Mouse (Mus musculus): ENCODE measurements around the gene Rbm12. TPM values are rescaled to one million over a fixed set of nuclear protein-coding genes. Genes with fewer than 3 reads are reported as not detected.
"Not testable (repeated sequence)": the region's sequence is repeated elsewhere in the genome, so short reads cannot be mapped to it uniquely, and the experiment has no call there.

The Rbm12 gene
- polyA plus RNA-seq, 1 experiment from 2014 or later = 52.6 TPM

DNA sequence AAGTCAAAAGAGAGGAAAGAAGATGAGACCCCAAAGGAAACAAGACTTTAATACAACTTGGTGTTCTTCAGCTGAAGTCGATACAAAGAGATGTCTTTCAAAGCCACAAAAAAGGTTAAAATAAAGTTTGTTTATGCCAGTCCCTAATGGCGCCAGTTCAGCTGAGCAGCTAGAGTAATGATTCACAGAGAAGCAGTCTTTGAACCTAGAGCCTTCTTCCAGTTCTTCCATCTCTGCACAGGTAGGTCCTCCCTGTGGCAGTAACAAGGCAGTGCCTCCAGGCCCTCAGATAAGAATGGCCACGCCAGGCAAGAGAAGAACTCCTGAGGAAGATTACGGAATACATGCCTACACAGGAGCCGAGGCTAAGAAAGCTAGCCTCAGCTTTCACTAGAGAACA is 12.0 kb upstream of the Rbm12 start:
- Histone ChIP-seq H3K36me3 (replicated peaks) (peaks cover 46% of the 10 kb centered on the region), H3K27me3 (replicated peaks; ENCODE audit: low read depth, poor library complexity, severe bottlenecking) (no peaks in the 10 kb centered on the region)
- 89% methylated on average over 5 of the region's 5 CpGs for WGBS

DNA sequence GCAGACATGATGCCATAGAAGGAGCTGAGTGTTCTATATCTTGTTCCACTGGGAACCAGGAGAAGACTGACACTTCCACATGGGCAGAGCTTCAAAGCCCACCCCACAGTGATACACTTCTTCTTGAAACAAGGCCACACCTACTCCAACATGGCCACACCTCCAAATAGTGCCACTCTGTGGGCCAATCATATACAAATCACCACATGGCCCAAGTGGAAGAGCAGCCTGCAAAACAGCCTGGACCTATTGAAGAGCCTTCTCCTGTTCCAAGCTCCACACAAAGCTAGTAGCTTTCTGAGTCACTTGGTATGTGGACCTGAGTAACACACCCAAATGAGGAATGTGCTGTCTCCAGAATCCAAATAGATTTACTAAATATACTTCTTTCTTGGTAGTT is 7.8 kb upstream of the Rbm12 start:
- Histone ChIP-seq H3K36me3 (replicated peaks) (peaks cover 13% of the 10 kb centered on the region), H3K27me3 (replicated peaks; ENCODE audit: low read depth, poor library complexity, severe bottlenecking) (no peaks in the 10 kb centered on the region), H3K27ac (replicated peaks) (no peak overlapping the region), H3K9me3 (0 out of 2 replicates have a peak, but pooled peaks cover 4% of the 10 kb centered on the region), H3K4me1 (no peaks in the 10 kb centered on the region), H3K4me3 (no peak overlapping the region)
- no peak for DNase-seq (ENCODE audit: low spot score)

More for the DNA sequence above, 12.0 kb upstream of the Rbm12 start:
- Histone ChIP-seq H3K27ac (replicated peaks) (no peak overlapping the region), H3K4me1 (no peaks in the 10 kb centered on the region), H3K9me3 (0 out of 2 replicates have a peak, but pooled peaks cover 4% of the 10 kb centered on the region), H3K4me3 (no peak overlapping the region)
- DNase-seq (ENCODE audit: low spot score) = no peak

DNA sequence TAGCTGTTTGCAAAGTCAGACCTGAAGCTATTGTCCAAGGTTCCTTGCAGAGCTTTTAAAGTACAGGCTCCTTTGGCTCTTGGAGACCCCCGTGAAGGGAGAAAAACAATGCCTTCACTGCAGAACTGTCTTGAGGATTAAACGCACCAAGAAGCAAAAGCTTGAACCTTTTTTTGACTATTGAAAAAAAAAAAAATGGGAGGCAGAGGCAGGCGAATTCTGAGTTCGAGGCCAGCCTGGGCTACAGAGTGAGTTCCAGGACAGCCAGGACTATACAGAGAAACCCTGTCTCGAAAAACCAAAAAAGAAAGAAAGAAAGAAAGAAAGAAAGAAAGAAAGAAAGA is 274 bp upstream of the Rbm12 start:
- peak overlapping the region; percentile 93 for H3K4me3 ChIP-seq
- peaks cover 25% of the 10 kb centered on the region for H3K36me3 ChIP-seq (replicated peaks)
- peak overlapping the region; percentile 96 for H3K27ac ChIP-seq (replicated peaks)
- 27% methylated on average over 5 of the region's 5 CpGs for WGBS
- DNase-seq (ENCODE audit: low spot score); H3K27me3 ChIP-seq (replicated peaks; ENCODE audit: low read depth, poor library complexity, severe bottlenecking); H3K9me3 ChIP-seq: not testable (repeated sequence)
- peaks cover 12% of the 10 kb centered on the region for H3K4me1 ChIP-seq

DNA sequence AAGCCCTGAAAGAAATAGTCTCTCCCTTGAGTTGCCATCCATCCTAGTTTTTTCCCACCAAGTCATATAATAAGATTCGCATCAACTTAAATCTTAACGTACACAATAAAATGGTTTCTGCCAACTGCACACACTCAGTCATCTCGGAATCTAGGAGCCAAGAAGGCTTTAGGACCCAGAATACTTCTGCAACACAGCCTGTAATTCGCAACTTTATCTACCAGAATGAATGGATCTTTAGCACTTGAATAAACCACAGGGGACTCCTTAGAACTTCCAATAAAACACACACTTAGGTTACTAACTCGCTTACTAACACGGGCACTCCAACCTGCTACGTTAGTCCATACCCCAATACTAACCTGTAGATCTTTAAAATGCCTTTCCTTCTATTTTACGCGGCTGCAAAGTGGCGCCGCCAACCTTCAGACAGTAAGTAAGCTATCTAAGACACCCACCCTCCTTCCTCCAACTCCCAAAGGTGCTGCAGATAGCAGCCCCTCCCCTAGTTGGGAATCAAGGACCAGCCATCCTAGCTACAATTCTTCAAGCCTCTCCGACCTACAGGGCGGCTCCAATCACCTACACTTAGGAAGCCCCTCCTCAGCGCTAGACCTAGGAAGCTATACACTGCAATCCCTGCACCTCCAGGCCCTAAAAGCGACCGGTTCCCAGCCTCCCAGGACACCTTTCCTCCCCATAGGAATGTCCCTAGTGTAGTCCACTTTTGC is 986 bp downstream of the Rbm12 start:
- Histone ChIP-seq H3K36me3 (replicated peaks) (peaks cover 36% of the 10 kb centered on the region), H3K27ac (replicated peaks) (peak overlapping the region; percentile 96), H3K4me3 (peak overlapping the region; percentile 93), H3K27me3 (replicated peaks; ENCODE audit: low read depth, poor library complexity, severe bottlenecking) (no peaks in the 10 kb centered on the region), H3K9me3 (no peaks in the 10 kb centered on the region), H3K4me1 (peaks cover 20% of the 10 kb centered on the region)
- 2% methylated on average over 16 of the region's 16 CpGs for WGBS
- DNase-seq (ENCODE audit: low spot score) = peak; percentile 58

DNA sequence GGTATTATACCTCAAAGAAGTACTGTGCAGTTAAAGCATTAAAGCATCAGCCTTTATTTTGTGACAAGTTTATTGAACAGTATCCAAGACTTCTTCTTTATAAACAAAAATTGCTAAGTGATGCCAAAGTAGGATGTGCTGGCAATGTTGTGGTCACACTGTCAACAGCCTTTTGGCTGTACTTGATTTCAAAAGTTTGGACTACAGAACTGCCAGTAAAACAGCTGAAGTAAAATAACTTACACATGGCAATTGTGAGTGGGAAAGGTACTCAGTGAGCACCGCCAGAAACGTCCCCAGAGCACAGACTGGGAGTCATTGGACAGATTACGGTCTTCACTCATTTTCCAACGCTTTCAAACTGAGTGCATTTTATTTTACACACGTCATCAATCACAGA is 19.9 kb downstream of the Rbm12 start:
- DNase-seq (ENCODE audit: low spot score) = no peak
- Histone ChIP-seq H3K4me1 (0 out of 2 replicates have a peak, but pooled peaks cover 3% of the 10 kb centered on the region), H3K27ac (replicated peaks) (no peak overlapping the region), H3K27me3 (replicated peaks; ENCODE audit: low read depth, poor library complexity, severe bottlenecking) (no peaks in the 10 kb centered on the region), H3K9me3 (no peaks in the 10 kb centered on the region), H3K36me3 (replicated peaks) (peaks cover 71% of the 10 kb centered on the region), H3K4me3 (no peak overlapping the region)
- 86% methylated on average over 5 of the region's 5 CpGs for WGBS

DNA sequence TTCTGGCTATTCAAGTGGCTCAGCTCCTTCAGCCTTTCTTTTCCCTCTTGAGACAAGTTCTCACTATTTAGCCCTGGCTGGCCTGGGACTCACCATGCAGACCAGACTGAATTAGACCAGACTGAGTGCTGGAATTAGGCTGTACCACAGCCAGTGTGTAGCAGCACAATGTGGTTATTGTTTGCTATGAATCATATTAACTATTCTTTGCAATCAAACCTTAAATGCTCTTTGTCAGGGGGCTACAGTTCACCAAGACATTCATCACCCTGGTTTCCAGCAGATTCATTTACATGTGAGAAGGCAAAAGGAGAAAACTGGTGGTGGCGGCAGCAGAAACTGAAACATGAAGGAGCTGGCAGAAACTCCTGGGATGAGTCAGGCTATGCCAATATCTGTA is 22.0 kb downstream of the Rbm12 start:
- 0 out of 2 replicates have a peak, but pooled peaks cover 3% of the 10 kb centered on the region for H3K4me1 ChIP-seq
- H3K9me3 ChIP-seq = no peaks in the 10 kb centered on the region
- H3K4me3 ChIP-seq = no peak overlapping the region
- no peak for DNase-seq (ENCODE audit: low spot score)
- peaks cover 59% of the 10 kb centered on the region for H3K36me3 ChIP-seq (replicated peaks)
- WGBS = 86% methylated on average over 1 of the region's 1 CpGs
- no peak overlapping the region for H3K27ac ChIP-seq (replicated peaks)
- no peaks in the 10 kb centered on the region for H3K27me3 ChIP-seq (replicated peaks; ENCODE audit: low read depth, poor library complexity, severe bottlenecking)

DNA sequence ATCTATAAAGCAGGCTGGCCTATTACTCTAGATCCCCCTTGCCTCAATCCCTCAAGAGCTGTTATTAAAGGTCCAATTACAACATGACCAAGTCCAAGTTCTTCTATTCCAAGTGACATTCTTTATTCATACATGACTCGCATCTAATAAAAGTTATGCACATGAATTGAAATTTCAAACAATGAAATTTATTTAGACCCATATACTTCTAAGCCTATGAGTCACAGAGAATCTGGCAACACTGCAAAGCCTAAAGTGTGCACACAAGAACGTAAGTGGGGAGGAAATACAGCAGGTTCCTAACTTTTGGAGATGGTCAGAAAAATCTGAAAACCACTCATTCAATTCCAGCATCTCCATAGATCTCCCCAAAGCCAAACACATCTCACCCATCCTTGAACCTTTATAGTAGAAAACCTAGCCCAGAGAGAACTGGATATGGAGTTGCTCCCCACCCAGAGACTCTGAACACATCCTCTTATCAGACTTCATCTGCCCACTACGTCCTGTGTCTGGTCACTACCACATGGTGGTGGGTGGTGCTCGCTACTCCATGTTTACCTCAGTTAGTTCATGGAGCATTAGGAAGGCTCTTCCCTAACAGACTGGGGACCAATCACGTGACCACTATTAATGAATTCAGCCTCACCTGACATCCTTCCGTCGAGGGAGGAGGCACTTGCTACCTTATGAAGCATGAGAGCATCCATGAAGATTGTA is 24.2 kb downstream of the Rbm12 start:
- no peaks in the 10 kb centered on the region for H3K9me3 ChIP-seq
- peaks cover 55% of the 10 kb centered on the region for H3K36me3 ChIP-seq (replicated peaks)
- WGBS = 89% methylated on average over 7 of the region's 7 CpGs
- DNase-seq (ENCODE audit: low spot score) = no peak
- H3K27me3 ChIP-seq (replicated peaks; ENCODE audit: low read depth, poor library complexity, severe bottlenecking) = no peaks in the 10 kb centered on the region
- no peak overlapping the region for H3K4me3 ChIP-seq
- H3K4me1 ChIP-seq = 0 out of 2 replicates have a peak, but pooled peaks cover 3% of the 10 kb centered on the region
- H3K27ac ChIP-seq (replicated peaks) = no peak overlapping the region

DNA sequence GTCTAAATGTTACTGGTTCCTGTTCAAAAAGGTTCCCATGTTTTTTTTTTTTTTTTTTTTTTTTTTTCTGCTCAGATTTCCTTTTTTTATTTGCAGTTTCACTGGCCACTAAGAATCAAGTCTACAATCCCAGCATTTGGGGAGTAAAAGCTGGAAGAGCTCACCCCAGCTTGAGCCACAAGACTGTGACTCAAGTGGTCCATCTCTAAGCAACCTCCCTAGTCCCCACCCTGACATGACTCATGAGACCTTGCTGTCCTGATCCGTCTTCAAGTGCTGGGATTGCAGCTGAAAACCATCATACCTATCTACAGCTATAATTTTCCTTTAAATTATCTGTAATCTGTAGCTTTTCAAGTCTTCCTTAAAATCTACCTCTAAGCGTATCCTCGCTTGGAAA is 27.2 kb downstream of the Rbm12 start:
- H3K4me1 ChIP-seq = no peaks in the 10 kb centered on the region
- H3K36me3 ChIP-seq (replicated peaks) = peaks cover 38% of the 10 kb centered on the region
- no peak overlapping the region for H3K27ac ChIP-seq (replicated peaks)
- no peak for DNase-seq (ENCODE audit: low spot score)
- no peak overlapping the region for H3K4me3 ChIP-seq
- H3K27me3 ChIP-seq (replicated peaks; ENCODE audit: low read depth, poor library complexity, severe bottlenecking) = no peaks in the 10 kb centered on the region
- WGBS = 90% methylated on average over 3 of the region's 3 CpGs
- H3K9me3 ChIP-seq = no peaks in the 10 kb centered on the region

DNA sequence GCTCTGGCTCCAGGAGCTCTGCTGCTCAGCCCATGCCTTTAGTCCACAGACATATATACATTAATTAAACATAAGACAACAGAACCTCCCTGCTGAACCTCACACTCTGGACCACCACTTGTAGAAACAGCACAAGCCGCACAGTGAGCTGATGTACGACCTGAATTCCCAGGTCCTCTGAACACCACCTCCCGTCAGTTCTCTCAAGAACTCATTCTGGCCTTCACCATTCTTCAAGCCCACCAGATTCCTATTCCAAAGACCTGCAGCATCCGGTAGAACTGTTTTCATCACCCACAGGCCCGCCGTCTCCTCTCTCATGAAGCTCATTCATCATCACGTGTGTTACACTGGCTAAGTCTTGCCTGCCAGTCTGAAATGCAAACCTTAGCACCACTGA is 31.4 kb downstream of the Rbm12 start:
- H3K9me3 ChIP-seq = no peaks in the 10 kb centered on the region
- no peak for DNase-seq (ENCODE audit: low spot score)
- H3K4me3 ChIP-seq = no peak overlapping the region
- H3K27ac ChIP-seq (replicated peaks) = no peak overlapping the region
- 91% methylated on average over 7 of the region's 7 CpGs for WGBS
- H3K36me3 ChIP-seq (replicated peaks) = peaks cover 47% of the 10 kb centered on the region
- H3K27me3 ChIP-seq (replicated peaks; ENCODE audit: low read depth, poor library complexity, severe bottlenecking) = no peaks in the 10 kb centered on the region
- H3K4me1 ChIP-seq = no peaks in the 10 kb centered on the region

DNA sequence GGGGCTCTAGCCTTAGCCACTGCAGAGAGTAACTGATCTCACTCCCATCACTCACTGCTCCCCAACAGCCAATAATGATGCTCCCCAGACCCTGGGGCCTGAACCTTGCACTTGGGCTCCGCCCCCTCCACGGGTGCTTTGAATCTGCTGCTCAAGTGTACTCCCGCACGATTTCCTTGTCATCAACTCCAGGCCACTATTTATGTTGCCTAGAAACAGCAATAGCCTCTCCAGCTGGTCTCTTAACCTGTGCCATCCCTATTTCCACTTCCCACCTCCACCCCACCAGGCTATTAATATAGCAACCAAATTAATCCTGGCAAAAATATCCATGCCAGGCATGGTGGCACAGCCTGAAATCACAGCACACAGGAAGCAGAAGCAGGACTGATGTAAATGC is 32.1 kb downstream of the Rbm12 start:
- Histone ChIP-seq H3K4me1 (no peaks in the 10 kb centered on the region), H3K36me3 (replicated peaks) (peaks cover 54% of the 10 kb centered on the region), H3K27me3 (replicated peaks; ENCODE audit: low read depth, poor library complexity, severe bottlenecking) (no peaks in the 10 kb centered on the region), H3K4me3 (no peak overlapping the region), H3K27ac (replicated peaks) (no peak overlapping the region), H3K9me3 (no peaks in the 10 kb centered on the region)
- DNase-seq (ENCODE audit: low spot score) = no peak
- WGBS = 70% methylated on average over 4 of the region's 4 CpGs

DNA sequence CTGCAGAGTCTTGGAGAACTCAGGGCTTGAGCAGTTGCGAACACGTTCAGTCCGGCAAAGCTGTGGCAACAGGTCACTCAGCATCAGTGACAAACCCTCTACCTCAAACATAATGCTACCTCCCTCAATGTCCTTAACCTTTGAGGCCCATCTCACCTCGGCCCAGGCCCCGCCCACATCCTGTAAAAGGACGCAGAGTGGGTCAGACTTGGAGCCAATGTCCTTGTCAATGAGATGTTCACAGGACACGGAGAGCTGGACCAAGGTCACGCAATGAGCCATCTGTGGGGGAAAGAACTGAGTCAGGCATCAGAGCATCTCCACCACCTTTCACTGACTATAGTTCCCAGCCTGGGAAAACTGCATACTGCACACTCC is 32.6 kb downstream of the Rbm12 start:
- WGBS = 91% methylated on average over 8 of the region's 8 CpGs
- Histone ChIP-seq H3K27ac (replicated peaks) (no peak overlapping the region), H3K9me3 (no peaks in the 10 kb centered on the region), H3K27me3 (replicated peaks; ENCODE audit: low read depth, poor library complexity, severe bottlenecking) (no peaks in the 10 kb centered on the region), H3K4me3 (no peak overlapping the region), H3K4me1 (no peaks in the 10 kb centered on the region), H3K36me3 (replicated peaks) (peaks cover 59% of the 10 kb centered on the region)
- DNase-seq (ENCODE audit: low spot score) = no peak

DNA sequence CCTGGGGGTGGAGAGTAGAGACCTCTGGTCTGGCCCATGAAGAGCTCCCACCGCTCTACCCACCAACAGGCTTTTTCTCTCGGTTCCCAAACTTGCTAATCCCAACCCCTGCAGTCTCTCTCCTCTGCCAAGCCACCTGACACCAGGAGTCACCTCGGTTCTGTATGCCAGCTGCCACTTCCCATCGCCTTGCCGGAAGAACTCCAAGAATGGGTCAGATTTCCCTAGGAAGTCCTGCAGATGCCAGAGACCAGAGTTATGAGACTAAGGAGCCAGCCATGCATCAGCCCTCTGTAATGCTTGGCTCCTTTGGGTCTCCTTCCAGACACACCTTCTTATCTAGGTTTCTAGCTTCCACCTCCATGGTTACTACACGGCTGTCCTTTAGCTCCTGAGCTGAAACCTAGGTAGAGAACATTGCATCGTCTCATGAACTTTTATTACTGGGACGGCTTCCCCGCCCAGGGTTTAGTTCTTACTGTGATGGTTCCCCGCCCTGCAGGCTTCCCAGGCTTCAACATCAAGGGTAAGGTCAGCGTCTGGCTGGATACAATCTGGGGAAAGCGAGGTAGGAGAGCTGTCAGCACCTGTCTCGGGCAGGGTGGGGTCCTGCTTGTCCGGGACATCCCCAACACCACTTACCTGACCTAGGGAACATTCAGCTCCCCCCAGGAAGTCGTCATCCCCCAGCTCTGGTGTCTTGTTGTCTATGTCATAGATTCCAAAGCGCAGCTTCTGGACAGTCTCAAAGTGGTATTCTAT is 33.2 kb downstream of the Rbm12 start:
- Histone ChIP-seq H3K9me3 (no peaks in the 10 kb centered on the region), H3K36me3 (replicated peaks) (peaks cover 65% of the 10 kb centered on the region), H3K4me3 (no peak overlapping the region), H3K4me1 (no peaks in the 10 kb centered on the region), H3K27ac (replicated peaks) (no peak overlapping the region), H3K27me3 (replicated peaks; ENCODE audit: low read depth, poor library complexity, severe bottlenecking) (no peaks in the 10 kb centered on the region)
- DNase-seq (ENCODE audit: low spot score) = no peak
- WGBS = 92% methylated on average over 16 of the region's 16 CpGs
